Mouse (Mus musculus) cortical plate, adult 2 months (tissue): ENCODE data around the gene Hsd11b1. TPM values are rescaled to one million over a fixed set of nuclear protein-coding genes. Genes with fewer than 3 reads are reported as not detected.

Source experiments
- H3K27ac ChIP-seq: fragments of 200-500 bp; 2 replicates; pipeline ENCODE4 v1.5.1; 2012; ENCODE audit warnings: low read length, control low read depth, inconsistent platforms; ENCODE audit not compliant: insufficient read depth
- H3K4me1 ChIP-seq: fragments of 200-500 bp; 2 replicates; pipeline ENCODE4 v1.6.1; 2011; ENCODE audit warnings: low read length; ENCODE audit not compliant: control insufficient read depth, insufficient read depth
- H3K4me3 ChIP-seq: fragments of 200-500 bp; 2 replicates; pipeline ENCODE4 v1.5.1; 2011; ENCODE audit warnings: mild to moderate bottlenecking, low read length, control low read depth; ENCODE audit not compliant: insufficient read depth
- CTCF ChIP-seq: fragments of 200-500 bp; IDR thresholded peaks from 2 replicates; pipeline ENCODE4 v1.5.1; 2011; ENCODE audit warnings: mild to moderate bottlenecking, control low read depth, low read length; ENCODE audit not compliant: insufficient read depth; ENCODE audit errors: extremely low read depth
- POLR2A ChIP-seq: fragments of 200-500 bp; IDR thresholded peaks from 2 replicates; pipeline ENCODE4 v1.6.1; 2011; ENCODE audit warnings: mild to moderate bottlenecking, low read length, control low read depth; ENCODE audit not compliant: insufficient read depth; ENCODE audit errors: extremely low read depth
- polyA plus RNA-seq: library from polyadenylated mRNA; depleted of rRNA; stranded (reverse); fragments of >200 nt; gene quantifications from 2 replicates; pipeline ENCODE4 v1.2.3, GENCODE M21; 2012

The Hsd11b1 gene
- polyA plus RNA-seq, 1 experiment: 39.5 TPM

DNA sequence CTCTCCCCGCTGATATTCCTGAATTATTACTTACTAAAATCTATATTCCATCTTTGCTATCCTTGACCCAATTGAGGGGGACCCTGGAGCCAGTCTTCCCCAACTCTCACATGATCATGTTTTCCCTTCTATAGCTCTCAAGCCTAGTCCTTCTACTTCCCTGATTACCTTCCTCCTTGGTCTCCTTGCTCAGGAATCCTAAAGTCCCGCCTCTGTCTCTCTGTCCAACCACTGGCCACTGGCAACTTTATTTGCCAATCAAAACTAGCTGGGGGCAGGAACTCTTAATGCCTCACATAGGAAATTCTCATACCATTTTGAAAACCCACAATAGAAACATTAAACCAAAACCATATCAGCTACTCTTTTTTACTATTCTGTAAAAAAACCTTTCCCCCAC lies 17.5 kb upstream of the Hsd11b1 start:
- no peak overlapping the region for H3K4me3 ChIP-seq
- no peaks in the 10 kb centered on the region for H3K4me1 ChIP-seq
- H3K27ac ChIP-seq: no peak overlapping the region
- TF ChIP-seq CTCF (no peak), POLR2A (no peak)

DNA sequence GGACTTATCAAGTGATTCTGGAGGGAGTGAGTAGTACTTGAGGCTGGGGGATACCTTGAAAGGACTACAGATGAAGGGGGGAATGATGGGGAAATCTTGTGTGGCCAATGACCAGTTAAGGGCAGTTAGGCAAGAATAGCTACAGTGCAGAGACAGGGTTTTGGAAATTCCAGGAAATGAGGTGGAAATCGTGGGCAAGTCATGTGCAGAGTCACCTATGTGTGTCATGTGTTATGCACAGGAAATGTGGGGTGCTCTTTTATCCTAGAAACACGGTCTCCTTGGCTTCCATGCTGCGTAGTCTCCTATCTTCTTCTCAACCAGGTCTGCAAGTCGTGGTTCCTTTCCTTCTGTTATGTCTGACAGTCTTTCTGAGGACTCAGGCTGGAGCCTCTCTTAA lies 15.6 kb upstream of the Hsd11b1 start:
- no peak for TF ChIP-seq CTCF
- TF ChIP-seq POLR2A: no peak
- no peaks in the 10 kb centered on the region for H3K4me1 ChIP-seq
- H3K27ac ChIP-seq: no peak overlapping the region
- no peak overlapping the region for H3K4me3 ChIP-seq

DNA sequence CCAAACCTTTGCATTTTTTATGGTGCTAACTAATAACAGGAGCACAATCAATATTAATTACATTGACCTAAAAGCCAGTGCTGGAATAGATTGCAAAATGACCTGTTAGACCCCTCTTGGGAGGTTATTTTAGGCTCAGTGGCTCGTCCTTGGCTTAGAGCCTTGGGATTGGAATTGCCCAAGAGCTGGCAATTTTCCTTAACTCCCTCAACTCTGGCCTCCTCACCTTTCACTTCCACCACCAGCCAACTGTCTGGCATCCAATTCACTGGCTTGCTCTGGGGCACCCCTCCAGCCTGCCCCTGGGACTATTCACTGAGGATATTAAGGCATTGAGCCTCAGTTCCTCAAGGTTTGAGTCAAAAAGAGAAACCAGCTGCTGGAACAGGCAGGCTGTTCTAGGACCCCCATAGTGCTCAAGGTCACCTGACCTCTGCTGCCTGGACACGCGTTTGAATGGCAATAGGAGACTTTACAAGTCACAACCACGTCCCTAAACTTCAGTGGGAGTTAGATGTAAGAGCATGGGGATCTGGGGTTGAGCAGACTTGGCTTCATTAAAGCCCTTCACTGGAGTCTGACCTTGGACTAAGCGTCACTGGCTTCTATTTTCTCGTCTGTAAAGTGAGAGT lies 14.7 kb upstream of the Hsd11b1 start:
- no peak for TF ChIP-seq CTCF
- no peak for TF ChIP-seq POLR2A

DNA sequence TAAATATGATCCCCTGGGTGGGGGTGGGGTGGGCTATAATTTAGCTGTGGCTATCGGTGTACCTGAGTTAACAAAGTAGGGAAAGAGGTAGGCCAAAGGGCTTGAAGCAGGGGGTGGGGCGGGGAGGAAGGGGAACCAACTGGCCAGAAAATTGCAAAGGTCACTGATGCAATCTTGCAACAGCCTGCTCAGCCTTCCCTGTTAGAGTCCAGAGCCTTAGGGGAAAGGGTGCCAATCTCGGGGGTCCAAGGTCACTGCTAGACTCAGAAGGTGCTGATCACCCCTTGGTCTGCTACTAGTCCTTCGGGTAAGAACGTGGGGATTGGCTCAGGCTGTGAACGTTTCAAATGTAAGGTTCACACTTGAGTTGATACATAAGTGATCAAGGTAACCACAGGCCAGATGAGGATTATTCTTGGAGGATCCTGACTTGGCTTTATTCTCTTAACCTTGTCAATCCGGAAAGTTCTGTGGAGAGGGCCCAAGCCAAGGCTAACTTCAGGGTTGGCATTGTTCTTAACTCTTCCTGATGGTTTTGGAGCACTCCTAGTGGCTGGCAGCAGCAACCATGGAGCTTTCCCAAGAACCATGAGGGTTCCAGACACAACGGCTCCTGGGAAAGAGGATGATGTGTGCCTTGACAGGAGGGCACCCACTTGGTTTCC lies 10.7 kb upstream of the Hsd11b1 start:
- TF ChIP-seq CTCF (no peak), POLR2A (no peak)
- Histone ChIP-seq H3K27ac (no peak overlapping the region), H3K4me3 (no peak overlapping the region), H3K4me1 (peaks cover 3% of the 10 kb centered on the region)

More for the DNA sequence above, 14.7 kb upstream of the Hsd11b1 start:
- H3K4me3 ChIP-seq: no peak overlapping the region
- H3K27ac ChIP-seq: no peak overlapping the region
- H3K4me1 ChIP-seq: no peaks in the 10 kb centered on the region

DNA sequence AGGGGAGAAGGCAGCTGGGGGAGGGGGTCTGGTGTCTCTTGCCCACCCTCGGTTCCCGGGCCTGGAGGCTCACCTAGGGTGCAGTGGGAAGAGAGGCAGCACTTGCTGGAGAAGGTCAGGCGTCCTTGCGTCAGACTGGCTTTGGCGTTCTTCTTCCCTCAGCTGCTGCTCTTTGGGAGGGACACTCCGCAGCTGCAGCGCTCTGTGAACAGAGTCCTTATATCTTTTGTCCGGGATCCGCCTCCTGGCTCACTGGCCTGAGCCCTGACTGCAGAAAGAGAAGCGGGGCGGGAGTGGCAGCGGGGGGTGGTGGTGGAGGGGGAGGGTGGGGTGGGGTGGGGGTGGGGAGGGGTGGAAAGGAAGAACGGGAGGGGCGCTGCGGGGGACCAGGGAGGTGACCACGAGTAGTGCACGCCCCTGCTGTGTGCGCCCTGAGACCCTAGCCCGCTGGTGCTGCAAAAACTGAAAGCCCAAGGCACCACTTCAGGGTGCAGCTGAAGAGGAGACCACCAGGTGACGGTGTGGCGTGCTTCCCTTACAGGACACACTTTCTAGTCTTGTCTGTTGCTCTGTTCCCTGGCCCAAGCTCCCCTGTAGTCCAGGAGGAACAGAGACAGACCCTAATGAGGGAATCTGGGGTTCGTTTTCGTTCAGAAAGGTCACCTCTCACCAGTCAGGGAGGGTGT lies 9.2 kb upstream of the Hsd11b1 start, which contains the start of gene G0s2:
Gene G0s2 (minus strand): TSS at position 302 of the 686 bp plus-strand sequence.
- H3K4me1 ChIP-seq: peaks cover 3% of the 10 kb centered on the region
- H3K27ac ChIP-seq: peak within 1 kb of the TSS; percentile 88
- TF ChIP-seq POLR2A (peak; percentile 88), CTCF (peak; percentile 41)

DNA sequence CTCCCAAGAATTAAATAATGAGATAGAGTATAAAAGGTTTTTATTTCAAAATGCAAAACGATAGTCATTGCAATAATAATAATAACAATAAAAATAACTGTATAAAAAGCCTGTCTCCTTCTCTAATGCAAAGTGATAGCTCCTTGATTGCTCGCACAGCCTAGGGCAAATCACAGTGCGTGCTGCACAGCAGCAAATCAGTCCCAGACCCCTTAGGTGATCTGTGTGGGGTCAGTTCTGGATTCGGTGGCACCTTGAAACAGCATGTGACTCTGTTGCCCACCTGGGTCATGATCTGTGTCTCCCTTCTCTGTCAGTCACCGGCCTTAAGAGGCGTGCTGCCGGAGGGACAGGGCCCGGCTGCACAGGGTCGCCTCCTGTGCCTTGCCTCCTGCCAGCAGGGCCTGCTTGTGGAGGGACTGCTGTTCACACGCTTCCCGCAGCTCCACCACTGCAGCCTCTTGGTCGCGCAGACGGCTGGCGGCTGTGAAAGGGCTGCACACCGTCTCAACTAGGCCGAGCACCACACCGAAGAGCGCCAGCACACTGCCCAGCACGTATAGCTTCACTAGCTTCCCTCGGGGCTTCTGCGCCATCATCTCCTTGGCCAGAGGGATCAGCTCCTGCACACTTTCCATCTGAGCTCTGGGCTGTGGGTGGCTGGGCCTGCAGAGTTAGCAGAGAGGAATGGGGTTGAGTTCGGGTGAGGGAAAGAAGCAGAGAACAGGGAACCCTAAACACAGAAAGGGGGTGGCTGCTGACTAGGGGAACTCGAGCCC lies 8.5 kb upstream of the Hsd11b1 start:
- Histone ChIP-seq H3K4me1 (peaks cover 3% of the 10 kb centered on the region), H3K27ac (peak overlapping the region; percentile 88), H3K4me3 (peak overlapping the region; percentile 48)
- TF ChIP-seq POLR2A (no peak), CTCF (no peak)

More for the DNA sequence above, 9.2 kb upstream of the Hsd11b1 start, which contains the start of gene G0s2:
- H3K4me3 ChIP-seq: peak within 1 kb of the TSS; percentile 48

DNA sequence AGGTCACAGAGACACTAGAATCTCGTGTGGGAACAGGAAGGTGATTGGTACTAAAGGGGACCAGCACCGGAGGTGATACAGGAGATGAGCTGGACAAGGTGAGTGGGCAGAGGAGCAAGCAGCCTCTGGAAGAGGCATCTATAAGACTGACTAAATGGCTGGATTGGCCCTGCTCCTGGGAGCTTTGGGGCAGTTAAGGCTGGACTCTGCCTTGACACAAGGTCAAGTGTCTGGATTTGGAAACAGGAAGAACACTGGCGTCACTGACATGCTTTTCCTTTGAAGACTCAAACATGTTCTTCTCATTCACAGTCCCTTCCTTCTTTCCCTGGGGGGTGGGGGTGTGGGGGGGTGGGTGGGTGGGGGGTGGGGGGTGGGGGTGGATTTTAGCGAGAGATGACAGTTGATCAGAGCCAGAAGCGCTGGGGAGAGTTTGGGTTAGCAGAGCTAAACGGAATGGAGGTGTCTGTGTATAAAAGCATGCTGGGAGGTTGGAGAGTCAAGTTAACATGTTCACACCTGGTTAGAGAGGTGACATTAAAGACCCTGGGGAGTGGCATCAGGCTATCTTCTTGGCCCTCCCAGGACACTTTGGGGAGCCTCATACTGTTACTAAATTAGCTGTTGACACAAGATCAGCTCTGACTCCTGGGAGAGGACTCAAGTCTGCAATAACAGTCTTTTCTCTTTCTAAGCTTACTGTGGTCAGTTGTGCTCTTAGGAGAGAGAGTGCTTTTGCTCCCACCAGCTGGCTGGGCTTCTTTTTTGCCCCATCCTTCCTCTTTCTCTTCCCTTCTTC lies 7.3 kb upstream of the Hsd11b1 start:
- TF ChIP-seq CTCF: no peak
- TF ChIP-seq POLR2A: no peak
- peaks cover 3% of the 10 kb centered on the region for H3K4me1 ChIP-seq
- no peak overlapping the region for H3K27ac ChIP-seq
- peak overlapping the region; percentile 48; the same call in 1 of the 2 replicates for H3K4me3 ChIP-seq

DNA sequence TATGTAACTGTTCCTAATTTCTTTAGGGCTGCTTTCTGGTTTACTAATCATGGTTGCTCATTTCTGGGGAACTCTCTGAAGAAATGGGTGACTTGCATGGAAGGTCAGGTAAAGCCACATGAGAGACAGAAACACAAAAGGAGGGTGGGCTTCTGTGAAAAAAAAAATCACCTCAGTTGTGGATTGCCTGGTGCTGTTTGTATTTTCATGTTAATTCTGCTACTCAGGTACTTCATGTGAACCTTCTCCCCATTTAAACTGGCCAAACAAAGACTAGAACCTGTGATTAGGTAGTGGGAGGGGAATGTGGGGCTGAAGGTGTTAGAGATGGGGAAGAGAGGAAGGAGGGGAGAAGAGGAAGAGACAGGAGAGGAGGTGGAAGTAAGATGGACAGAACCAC lies 1.9 kb upstream of the Hsd11b1 start:
- no peak overlapping the region for H3K27ac ChIP-seq
- H3K4me1 ChIP-seq: peaks cover 2% of the 10 kb centered on the region
- no peak for TF ChIP-seq POLR2A
- TF ChIP-seq CTCF: no peak
- H3K4me3 ChIP-seq: no peak overlapping the region
